Mouse (Mus musculus): Measurements from ENCODE around the gene Ttyh3. TPM values are rescaled to one million over a fixed set of nuclear protein-coding genes. Genes with fewer than 3 reads are reported as not detected.
A peak's percentile ranks its signal among the peaks of the same experiment; 100 is the strongest.

Ttyh3 gene
- total and polyA plus RNA-seq, 2 experiments from 2014 or later, result 67.9 to 163 TPM

- Histone ChIP-seq H3K4me2 (ENCODE audit: low read depth) (peak overlapping the region; percentile 97), H3K27me3 (ENCODE audit: insufficient read depth, low read length) (peaks cover 21% of the 10 kb centered on the region), H3K4me3 (ENCODE audit: low read depth, low read length) (peak overlapping the region; percentile 21), H3K4me1 (ENCODE audit: insufficient read depth) (peaks cover 14% of the 10 kb centered on the region), H3K9me3 (ENCODE audit: low read length) (no peaks in the 10 kb centered on the region), H3K27ac (ENCODE audit: low read depth, low read length) (peak overlapping the region; percentile 60), H3K36me3 (ENCODE audit: insufficient read depth) (no peaks in the 10 kb centered on the region), H3K9ac (peak overlapping the region; percentile 51)
- DNase-seq (no peak), ATAC-seq (peak; percentile 8; the same call in 1 of the 2 replicates)
- TF ChIP-seq CTCF (IDR thresholded peaks at IDR 0.05; ENCODE audit: low read depth), result no peak
- 4% methylated on average over 29 of the region's 30 CpGs for WGBS
Measured at GRCm38 (mm10) chr5:140610273-140611011, 38.4 kb downstream of the Ttyh3 start.

- Histone ChIP-seq H3K4me1 (ENCODE audit: insufficient read depth) (peaks cover 14% of the 10 kb centered on the region), H3K27me3 (ENCODE audit: insufficient read depth, low read length) (peaks cover 25% of the 10 kb centered on the region), H3K4me3 (ENCODE audit: low read depth, low read length) (peak overlapping the region; percentile 49), H3K9ac (peak overlapping the region; percentile 51), H3K4me2 (ENCODE audit: low read depth) (peak overlapping the region; percentile 97), H3K36me3 (ENCODE audit: insufficient read depth) (no peaks in the 10 kb centered on the region), H3K27ac (ENCODE audit: low read depth, low read length) (peak overlapping the region; percentile 60), H3K9me3 (ENCODE audit: low read length) (no peaks in the 10 kb centered on the region)
- WGBS, result 9% methylated on average over 13 of the region's 13 CpGs
- ATAC-seq (peak; percentile 37), DNase-seq (no peak)
- no peak for TF ChIP-seq CTCF (IDR thresholded peaks at IDR 0.05; ENCODE audit: low read depth)
Measured at GRCm38 (mm10) chr5:140609511-140610272, 39.1 kb downstream of the Ttyh3 start.

- H3K4me2 ChIP-seq (ENCODE audit: low read depth), result peak overlapping the region; percentile 97
- DNase-seq (peak; percentile 67), ATAC-seq (peak; percentile 42)
- peak overlapping the region; percentile 49 for H3K4me3 ChIP-seq (ENCODE audit: low read depth, low read length)
- 3% methylated on average over 16 of the region's 16 CpGs for WGBS
- H3K9me3 ChIP-seq (ENCODE audit: low read length), result no peaks in the 10 kb centered on the region
- H3K36me3 ChIP-seq (ENCODE audit: insufficient read depth), result no peaks in the 10 kb centered on the region
- TF ChIP-seq CTCF (IDR thresholded peaks at IDR 0.05; ENCODE audit: low read depth), result no peak
- H3K4me1 ChIP-seq (ENCODE audit: insufficient read depth), result peaks cover 14% of the 10 kb centered on the region
- peaks cover 25% of the 10 kb centered on the region for H3K27me3 ChIP-seq (ENCODE audit: insufficient read depth, low read length)
- peak overlapping the region; percentile 31 for H3K9ac ChIP-seq
- H3K27ac ChIP-seq (ENCODE audit: low read depth, low read length), result peak overlapping the region; percentile 69
Measured at GRCm38 (mm10) chr5:140608634-140609015, 40.2 kb downstream of the Ttyh3 start.

- WGBS, result 1% methylated on average over 17 of the region's 17 CpGs
- no peak for DNase-seq
Measured at GRCm38 (mm10) chr5:140607836-140608633, 40.8 kb downstream of the Ttyh3 start.

DNA sequence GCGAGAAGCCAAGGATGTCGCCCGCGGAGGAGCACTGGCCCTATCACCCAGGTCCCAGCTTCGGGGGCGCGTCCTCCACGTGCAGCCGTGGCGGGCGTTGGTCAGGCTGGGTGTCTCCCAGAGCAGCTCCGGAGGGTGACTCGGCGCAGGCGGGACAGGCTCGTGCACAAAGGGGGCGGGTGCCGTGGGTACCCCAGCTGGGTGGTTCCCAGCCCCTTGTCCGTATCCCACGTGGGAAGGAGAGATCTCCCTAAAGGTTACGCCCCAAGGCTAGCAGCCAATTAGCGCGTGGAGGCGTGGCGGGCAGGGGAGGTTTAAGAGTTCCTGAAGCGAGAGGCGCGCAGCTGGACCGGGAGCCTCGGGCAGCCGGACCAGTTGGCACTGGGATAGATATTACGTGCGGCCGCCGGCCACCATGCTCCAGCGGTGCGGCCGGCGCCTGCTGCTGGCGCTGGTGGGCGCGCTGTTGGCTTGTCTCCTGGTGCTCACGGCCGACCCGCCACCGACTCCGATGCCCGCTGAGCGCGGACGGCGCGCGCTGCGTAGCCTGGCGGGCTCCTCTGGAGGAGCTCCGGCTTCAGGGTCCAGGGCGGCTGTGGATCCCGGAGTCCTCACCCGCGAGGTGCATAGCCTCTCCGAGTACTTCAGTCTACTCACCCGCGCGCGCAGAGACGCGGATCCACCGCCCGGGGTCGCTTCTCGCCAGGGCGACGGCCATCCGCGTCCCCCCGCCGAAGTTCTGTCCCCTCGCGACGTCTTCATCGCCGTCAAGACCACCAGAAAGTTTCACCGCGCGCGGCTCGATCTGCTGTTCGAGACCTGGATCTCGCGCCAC, 41.6 kb downstream of the Ttyh3 start, which contains the start of gene Lfng:
Gene Lfng, plus strand, starts transcription at position 320 of the 835 bp plus-strand sequence.
- WGBS, result 2% methylated on average over 90 of the region's 91 CpGs
- peak within 1 kb of the TSS; percentile 56 for H3K9ac ChIP-seq
- no peaks in the 10 kb centered on the region for H3K36me3 ChIP-seq (ENCODE audit: insufficient read depth)
- H3K27me3 ChIP-seq (ENCODE audit: insufficient read depth, low read length), result peaks cover 25% of the 10 kb centered on the region
- DNase-seq, result peak; percentile 83
- peak within 1 kb of the TSS; percentile 49 for H3K4me3 ChIP-seq (ENCODE audit: low read depth, low read length)
- TF ChIP-seq CTCF (IDR thresholded peaks at IDR 0.05; ENCODE audit: low read depth), result no peak
- H3K4me2 ChIP-seq (ENCODE audit: low read depth), result peak within 1 kb of the TSS; percentile 97
- peak within 1 kb of the TSS; percentile 69 for H3K27ac ChIP-seq (ENCODE audit: low read depth, low read length)
- no peaks in the 10 kb centered on the region for H3K9me3 ChIP-seq (ENCODE audit: low read length)
- peak; percentile 57 for ATAC-seq
- H3K4me1 ChIP-seq (ENCODE audit: insufficient read depth), result peaks cover 14% of the 10 kb centered on the region

More at GRCm38 (mm10) chr5:140607836-140608633, 40.8 kb downstream of the Ttyh3 start:
- peaks cover 25% of the 10 kb centered on the region for H3K27me3 ChIP-seq (ENCODE audit: insufficient read depth, low read length)
- H3K27ac ChIP-seq (ENCODE audit: low read depth, low read length), result peak overlapping the region; percentile 69
- peak overlapping the region; percentile 49 for H3K4me3 ChIP-seq (ENCODE audit: low read depth, low read length)
- H3K4me1 ChIP-seq (ENCODE audit: insufficient read depth), result peaks cover 14% of the 10 kb centered on the region
- H3K4me2 ChIP-seq (ENCODE audit: low read depth), result peak overlapping the region; percentile 97
- H3K9ac ChIP-seq, result peak overlapping the region; percentile 56
- no peak for ATAC-seq
- no peak for TF ChIP-seq CTCF (IDR thresholded peaks at IDR 0.05; ENCODE audit: low read depth)
- no peaks in the 10 kb centered on the region for H3K36me3 ChIP-seq (ENCODE audit: insufficient read depth)
- no peaks in the 10 kb centered on the region for H3K9me3 ChIP-seq (ENCODE audit: low read length)

GRCm38 (mm10) chr5:140606386-140606785, 42.4 kb downstream of the Ttyh3 start:
- no peak overlapping the region for H3K27ac ChIP-seq (ENCODE audit: low read depth, low read length)
- peaks cover 12% of the 10 kb centered on the region for H3K4me1 ChIP-seq (ENCODE audit: insufficient read depth)

More at GRCm38 (mm10) chr5:140606386-140606785, 42.4 kb downstream of the Ttyh3 start:
- no peaks in the 10 kb centered on the region for H3K9me3 ChIP-seq (ENCODE audit: low read length)
- H3K4me3 ChIP-seq (ENCODE audit: low read depth, low read length), result peak overlapping the region; percentile 49
- 3% methylated on average over 23 of the region's 23 CpGs for whole genome bisulfite sequencing
- ATAC-seq (no peak), DNase-seq (no peak)
- H3K36me3 ChIP-seq (ENCODE audit: insufficient read depth), result no peaks in the 10 kb centered on the region
- H3K9ac ChIP-seq, result peak overlapping the region; percentile 56; the same call in 1 of the 2 replicates
- TF ChIP-seq CTCF (IDR thresholded peaks at IDR 0.05; ENCODE audit: low read depth), result no peak
- peak overlapping the region; percentile 97 for H3K4me2 ChIP-seq (ENCODE audit: low read depth)
- peaks cover 25% of the 10 kb centered on the region for H3K27me3 ChIP-seq (ENCODE audit: insufficient read depth, low read length)
